Mouse (Mus musculus) megakaryocyte, embryonic 14.5 days (primary cell): ENCODE results near the gene Wasf3. TPM values are rescaled to one million over a fixed set of nuclear protein-coding genes. Genes with fewer than 3 reads are reported as not detected.

Experiments
- H3K27me3 ChIP-seq: replicated peaks from 2 replicates; pipeline ENCODE3; 2012; ENCODE audit warnings: inconsistent platforms
- H3K36me3 ChIP-seq: replicated peaks from 2 replicates; pipeline ENCODE3; 2012; ENCODE audit warnings: low read length, inconsistent platforms, mixed read lengths
- H3K4me1 ChIP-seq: 2 replicates; pipeline ENCODE4 v1.6.1; 2012; ENCODE audit warnings: inconsistent platforms
- H3K4me3 ChIP-seq: replicated peaks from 2 replicates; pipeline ENCODE3; 2012; ENCODE audit warnings: moderate library complexity, mild to moderate bottlenecking, inconsistent platforms
- H3K9me3 ChIP-seq: 2 replicates; pipeline ENCODE4 v1.6.1; 2012; ENCODE audit warnings: inconsistent platforms
- FLI1 ChIP-seq: IDR thresholded peaks from 2 replicates; pipeline ENCODE4 v1.6.1; 2012; ENCODE audit warnings: low read length, inconsistent platforms, mixed read lengths
- GATA1 ChIP-seq: IDR thresholded peaks from 3 replicates; pipeline ENCODE4 v1.6.1; 2012; ENCODE audit warnings: mixed read lengths, low read length, inconsistent platforms, borderline replicate concordance
- polyA plus RNA-seq: library from polyadenylated mRNA; stranded (reverse); fragments of >175 nt; gene quantifications from 2 replicates; pipeline ENCODE4 v1.2.3, GENCODE M21; 2012; ENCODE audit warnings: low replicate concordance; ENCODE audit not compliant: insufficient read depth

Gene Wasf3
- polyA plus RNA-seq, 1 experiment = 0.04 TPM

GRCm38 (mm10) chr5:146436796-146437195 lies 52.0 kb downstream of the Wasf3 start:
- Histone ChIP-seq H3K36me3 (no peaks in the 10 kb centered on the region), H3K4me1 (no peaks in the 10 kb centered on the region), H3K9me3 (peaks cover 51% of the 10 kb centered on the region), H3K27me3 (no peaks in the 10 kb centered on the region), H3K4me3 (no peak overlapping the region)
- no peak for TF ChIP-seq GATA1
- no peak for TF ChIP-seq FLI1

- Histone ChIP-seq H3K9me3 (peaks cover 53% of the 10 kb centered on the region), H3K4me3 (no peak overlapping the region), H3K27me3 (no peaks in the 10 kb centered on the region), H3K4me1 (no peaks in the 10 kb centered on the region), H3K36me3 (no peaks in the 10 kb centered on the region)
- TF ChIP-seq FLI1 (no peak), GATA1 (no peak)
Observed at GRCm38 (mm10) chr5:146439152-146439781, 54.5 kb downstream of the Wasf3 start.

- TF ChIP-seq FLI1 = no peak
- TF ChIP-seq GATA1 = no peak
- H3K27me3 ChIP-seq = no peaks in the 10 kb centered on the region
Observed at GRCm38 (mm10) chr5:146440273-146440672, 55.5 kb downstream of the Wasf3 start.

GRCm38 (mm10) chr5:146442767-146443166 lies 58.0 kb downstream of the Wasf3 start:
- Histone ChIP-seq H3K27me3 (no peaks in the 10 kb centered on the region), H3K9me3 (peaks cover 55% of the 10 kb centered on the region), H3K4me3 (peak overlapping the region; percentile 46), H3K36me3 (no peaks in the 10 kb centered on the region), H3K4me1 (no peaks in the 10 kb centered on the region)
- TF ChIP-seq GATA1 = no peak
- no peak for TF ChIP-seq FLI1

More at GRCm38 (mm10) chr5:146440273-146440672, 55.5 kb downstream of the Wasf3 start:
- Histone ChIP-seq H3K4me3 (no peak overlapping the region), H3K36me3 (no peaks in the 10 kb centered on the region), H3K9me3 (peaks cover 57% of the 10 kb centered on the region), H3K4me1 (no peaks in the 10 kb centered on the region)

- Histone ChIP-seq H3K9me3 (peaks cover 18% of the 10 kb centered on the region), H3K27me3 (no peaks in the 10 kb centered on the region), H3K36me3 (no peaks in the 10 kb centered on the region), H3K4me1 (no peaks in the 10 kb centered on the region), H3K4me3 (no peak overlapping the region)
- TF ChIP-seq FLI1 (no peak), GATA1 (no peak)
Observed at GRCm38 (mm10) chr5:146446633-146447032, 61.8 kb downstream of the Wasf3 start.

- TF ChIP-seq FLI1 = no peak
- TF ChIP-seq GATA1 = no peak
- no peaks in the 10 kb centered on the region for H3K27me3 ChIP-seq
- peaks cover 10% of the 10 kb centered on the region; the same call in 1 of the 2 replicates for H3K9me3 ChIP-seq
Observed at GRCm38 (mm10) chr5:146451592-146452254, 66.9 kb downstream of the Wasf3 start.

GRCm38 (mm10) chr5:146453556-146453955 lies 68.8 kb downstream of the Wasf3 start:
- Histone ChIP-seq H3K36me3 (no peaks in the 10 kb centered on the region), H3K4me1 (no peaks in the 10 kb centered on the region), H3K27me3 (no peaks in the 10 kb centered on the region), H3K4me3 (no peak overlapping the region), H3K9me3 (peaks cover 9% of the 10 kb centered on the region; the same call in 1 of the 2 replicates)
- TF ChIP-seq GATA1 = no peak
- TF ChIP-seq FLI1 = no peak

More at GRCm38 (mm10) chr5:146451592-146452254, 66.9 kb downstream of the Wasf3 start:
- Histone ChIP-seq H3K4me3 (no peak overlapping the region), H3K4me1 (no peaks in the 10 kb centered on the region), H3K36me3 (no peaks in the 10 kb centered on the region)

GRCm38 (mm10) chr5:146461612-146462011 lies 76.8 kb downstream of the Wasf3 start:
- Histone ChIP-seq H3K4me1 (no peaks in the 10 kb centered on the region), H3K4me3 (no peak overlapping the region), H3K36me3 (no peaks in the 10 kb centered on the region), H3K9me3 (no peaks in the 10 kb centered on the region), H3K27me3 (no peaks in the 10 kb centered on the region)
- TF ChIP-seq GATA1 (no peak), FLI1 (no peak)

GRCm38 (mm10) chr5:146466663-146467062 lies 81.9 kb downstream of the Wasf3 start:
- H3K36me3 ChIP-seq = no peaks in the 10 kb centered on the region
- no peaks in the 10 kb centered on the region for H3K4me1 ChIP-seq
- TF ChIP-seq GATA1 (no peak), FLI1 (no peak)
- H3K9me3 ChIP-seq = no peaks in the 10 kb centered on the region
- no peaks in the 10 kb centered on the region for H3K27me3 ChIP-seq
- peak overlapping the region; percentile 50 for H3K4me3 ChIP-seq

DNA sequence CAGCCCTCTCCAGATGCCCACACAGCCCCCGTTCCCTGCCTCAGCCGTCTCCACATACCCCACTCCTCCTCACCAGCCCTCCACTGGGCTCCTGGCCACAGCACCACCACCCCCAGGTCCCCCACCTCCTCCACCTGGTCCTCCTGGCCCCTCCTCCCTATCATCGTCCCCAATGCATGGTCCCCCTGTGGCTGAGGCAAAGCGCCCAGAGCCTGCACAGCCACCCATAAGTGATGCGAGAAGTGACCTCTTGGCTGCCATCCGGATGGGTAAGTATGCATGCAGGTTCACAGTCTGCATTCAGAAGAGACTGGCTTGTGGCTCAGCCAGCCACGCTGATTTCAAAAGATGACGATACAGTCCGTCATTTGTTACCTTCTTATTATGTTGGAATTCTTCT lies 83.5 kb downstream of the Wasf3 start:
- no peaks in the 10 kb centered on the region for H3K9me3 ChIP-seq
- no peak overlapping the region for H3K4me3 ChIP-seq
- no peak for TF ChIP-seq FLI1
- no peak for TF ChIP-seq GATA1
- H3K36me3 ChIP-seq = no peaks in the 10 kb centered on the region
- no peaks in the 10 kb centered on the region for H3K4me1 ChIP-seq
- H3K27me3 ChIP-seq = no peaks in the 10 kb centered on the region
